Mouse (Mus musculus) heart, embryonic 14.5 days (tissue): ENCODE measurements around the gene Slain1. TPM values are rescaled to one million over a fixed set of nuclear protein-coding genes. Genes with fewer than 3 reads are reported as not detected.
A peak's percentile ranks its signal among the peaks of the same experiment; 100 is the strongest.

Experiments used
- ATAC-seq: fragments of 200-750 bp; cut with Nextera tagmentation; 2 replicates; pipeline ENCODE4 v1.8.0; 2017; ENCODE audit warnings: low read depth, moderate TSS enrichment; ENCODE audit not compliant: insufficient number of reproducible peaks, insufficient read depth, low FRiP score
- H3K27ac ChIP-seq, 2 experiments: fragments of 200-500 bp in 1 of 2; fragments of 300-500 bp in 1 of 2; sonication (generic) in 1 of 2; replicated peaks in 1 of 2; 2 replicates each; pipeline ENCODE4 v1.5.1; 2012 to 2014; ENCODE audit warnings: low read depth in 2 of 2, low read length in 2 of 2, control low read depth in 1 of 2, mild to moderate bottlenecking in 1 of 2, mixed read lengths in 1 of 2; ENCODE audit not compliant: control insufficient read depth in 1 of 2, insufficient read depth in 1 of 2
- H3K27me3 ChIP-seq: fragments of 300-500 bp; sonication (generic); 2 replicates; pipeline ENCODE4 v1.6.1; 2014; ENCODE audit warnings: mild to moderate bottlenecking, low read length, control low read depth; ENCODE audit not compliant: control insufficient read depth, insufficient read depth
- H3K36me3 ChIP-seq: fragments of 300-500 bp; sonication (generic); 2 replicates; pipeline ENCODE4 v1.6.1; 2014; ENCODE audit warnings: mild to moderate bottlenecking, control low read depth, low read length, mixed read lengths; ENCODE audit not compliant: control insufficient read depth, insufficient read depth
- H3K4me1 ChIP-seq, 2 experiments: fragments of 200-500 bp in 1 of 2; fragments of 300-500 bp in 1 of 2; sonication (generic) in 1 of 2; 2 replicates each; pipeline ENCODE4 v1.6.1; 2012 to 2014; ENCODE audit warnings: low read length in 2 of 2, control low read depth in 1 of 2, mixed read lengths in 1 of 2; ENCODE audit not compliant: control insufficient read depth in 2 of 2, insufficient read depth in 2 of 2
- H3K4me2 ChIP-seq: fragments of 300-500 bp; sonication (generic); 2 replicates; pipeline ENCODE4 v1.6.1; 2014; ENCODE audit warnings: mild to moderate bottlenecking, low read length
- H3K4me3 ChIP-seq, 2 experiments: fragments of 200-500 bp in 1 of 2; fragments of 300-500 bp in 1 of 2; sonication (generic) in 1 of 2; 2 replicates each; pipeline ENCODE4 v1.5.1; 2012 to 2014; ENCODE audit warnings: low read length in 2 of 2, mild to moderate bottlenecking in 2 of 2, control low read depth in 1 of 2, low read depth in 1 of 2, moderate library complexity in 1 of 2; ENCODE audit not compliant: control insufficient read depth in 1 of 2, insufficient read depth in 1 of 2
- H3K9ac ChIP-seq: fragments of 300-500 bp; sonication (generic); 2 replicates; pipeline ENCODE4 v1.6.1; 2014; ENCODE audit warnings: mild to moderate bottlenecking, low read length
- H3K9me3 ChIP-seq: fragments of 300-500 bp; sonication (generic); 2 replicates; pipeline ENCODE4 v1.6.1; 2016; ENCODE audit warnings: low read length, control low read depth; ENCODE audit not compliant: control insufficient read depth
- WGBS: fragments of 180-500 bp; shearing (Covaris S2); extraction: QIAGEN DNeasy Blood & Tissue Kit; methylation state at CpG from one replicate; pipeline ENCODE4 v1.1.7; 2014; 5-methylcytosine and 5-hydroxymethylcytosine counted together
- polyA plus RNA-seq: library from polyadenylated mRNA; unstranded; fragments of >200 nt; fragmentation: Nextera tagmentation; extraction: Ambion mirVana; gene quantifications from 2 replicates; pipeline ENCODE4 v1.2.1, GENCODE M21; 2014

Gene Slain1
- polyA plus RNA-seq, 1 experiment from 2014 or later: 0.70 TPM

- H3K9me3 ChIP-seq: no peaks in the 10 kb centered on the region
- no peak overlapping the region for H3K4me3 ChIP-seq
- no peak overlapping the region for H3K27ac ChIP-seq
- H3K36me3 ChIP-seq: no peaks in the 10 kb centered on the region
- WGBS: 69% methylated on average over 8 of the region's 8 CpGs
- no peaks in the 10 kb centered on the region for H3K4me1 ChIP-seq
- no peaks in the 10 kb centered on the region for H3K27me3 ChIP-seq
- ATAC-seq: no peak
- H3K4me2 ChIP-seq: no peak overlapping the region
- H3K9ac ChIP-seq: no peak overlapping the region
Observed at GRCm38 (mm10) chr14:103666347-103666954, 16.4 kb downstream of the Slain1 start.

GRCm38 (mm10) chr14:103667036-103667435 is 17.0 kb downstream of the Slain1 start:
- 89% methylated on average over 8 of the region's 8 CpGs for WGBS
- no peak overlapping the region for H3K27ac ChIP-seq
- H3K9ac ChIP-seq: no peak overlapping the region
- H3K4me2 ChIP-seq: no peak overlapping the region
- H3K4me3 ChIP-seq: no peak overlapping the region
- ATAC-seq: no peak
- H3K4me1 ChIP-seq: no peaks in the 10 kb centered on the region
- no peaks in the 10 kb centered on the region for H3K36me3 ChIP-seq
- H3K9me3 ChIP-seq: no peaks in the 10 kb centered on the region
- H3K27me3 ChIP-seq: no peaks in the 10 kb centered on the region

DNA sequence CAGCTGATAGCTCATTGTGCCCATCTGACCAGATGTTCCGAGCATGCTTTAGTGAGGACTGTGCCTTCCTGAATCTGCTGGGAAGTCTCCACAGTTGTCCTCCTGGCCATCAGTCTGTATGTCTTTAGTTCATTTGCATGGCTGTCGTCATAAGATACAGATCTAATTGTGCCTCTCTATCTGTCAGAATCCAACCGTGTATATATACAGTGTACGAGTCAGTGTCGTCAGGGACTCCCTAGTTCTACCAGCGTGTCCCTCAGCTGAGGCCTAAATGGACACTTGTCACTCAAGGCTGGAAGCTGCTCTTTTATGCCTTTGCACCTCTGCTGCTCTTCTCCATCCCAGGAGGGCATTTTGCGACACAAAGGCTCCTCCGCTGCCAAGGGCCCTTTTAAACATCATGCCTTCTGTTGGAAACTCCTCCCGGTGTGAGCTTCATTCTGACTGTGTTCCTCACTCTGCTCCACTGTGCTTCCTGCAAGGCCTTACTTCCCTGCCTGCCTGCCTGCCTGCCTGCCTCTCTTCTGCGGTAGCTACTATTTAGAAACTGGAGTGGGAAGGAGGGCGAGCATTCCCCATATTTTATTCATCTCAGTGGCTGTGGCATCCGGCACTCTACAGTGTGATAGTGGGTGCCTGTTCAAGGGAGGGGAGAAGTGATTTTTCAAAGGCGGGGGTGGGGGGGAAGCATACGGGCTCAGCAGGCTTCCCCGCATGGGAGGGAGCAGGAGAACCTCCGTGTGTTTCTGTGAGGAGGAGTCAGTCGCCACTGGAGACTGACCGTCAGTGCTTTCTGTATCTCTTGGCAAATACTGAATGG is 29.6 kb downstream of the Slain1 start:
- no peaks in the 10 kb centered on the region for H3K36me3 ChIP-seq
- H3K27ac ChIP-seq: no peak overlapping the region
- peak overlapping the region; percentile 72 for H3K4me2 ChIP-seq
- 36% methylated on average over 18 of the region's 18 CpGs for WGBS
- ATAC-seq: no peak
- H3K4me1 ChIP-seq: peaks cover 5 to 6% of the 10 kb centered on the region in 2 experiments; a peak in 1 of 4 replicates
- peak overlapping the region; percentile 46 for H3K9ac ChIP-seq
- peak overlapping the region; percentile 34 to 39 for H3K4me3 ChIP-seq
- H3K27me3 ChIP-seq: no peaks in the 10 kb centered on the region; the same call in 1 of the 2 replicates
- no peaks in the 10 kb centered on the region for H3K9me3 ChIP-seq

DNA sequence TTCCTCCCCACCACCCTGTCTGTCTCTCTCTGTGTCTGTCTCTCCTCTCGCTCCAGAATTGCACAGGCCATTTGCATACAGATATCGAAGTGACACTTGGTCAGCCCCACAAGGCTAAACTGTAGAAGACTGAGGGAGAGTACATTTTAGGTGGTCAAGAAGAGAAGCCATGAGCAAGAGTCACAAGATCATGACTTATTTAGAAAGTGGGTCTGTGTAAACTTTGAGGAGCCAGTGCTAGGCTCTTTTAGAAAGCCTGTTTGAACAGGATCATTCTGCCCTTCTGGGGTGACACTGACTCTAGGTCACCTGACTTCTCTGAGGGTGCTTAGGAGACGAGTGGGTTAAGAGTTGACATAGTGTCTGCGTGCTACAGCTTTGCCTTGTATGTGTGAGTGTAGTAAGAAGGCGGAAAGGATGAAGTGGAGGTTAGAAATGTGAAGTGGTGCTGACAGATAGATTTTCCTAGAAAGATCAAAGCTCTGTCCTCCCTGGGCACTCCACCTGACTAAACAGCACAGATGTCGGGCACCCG is 30.3 kb downstream of the Slain1 start:
- Histone ChIP-seq H3K27ac (no peak overlapping the region), H3K27me3 (no peaks in the 10 kb centered on the region; the same call in 1 of the 2 replicates), H3K9me3 (no peaks in the 10 kb centered on the region), H3K9ac (peak overlapping the region; percentile 46), H3K4me2 (peak overlapping the region; percentile 72), H3K4me1 (peaks cover 5 to 6% of the 10 kb centered on the region in 2 experiments; a peak in 1 of 4 replicates), H3K36me3 (no peaks in the 10 kb centered on the region), H3K4me3 (peak overlapping the region; percentile 34 to 39)
- no peak for ATAC-seq
- 11% methylated on average over 7 of the region's 7 CpGs for WGBS

DNA sequence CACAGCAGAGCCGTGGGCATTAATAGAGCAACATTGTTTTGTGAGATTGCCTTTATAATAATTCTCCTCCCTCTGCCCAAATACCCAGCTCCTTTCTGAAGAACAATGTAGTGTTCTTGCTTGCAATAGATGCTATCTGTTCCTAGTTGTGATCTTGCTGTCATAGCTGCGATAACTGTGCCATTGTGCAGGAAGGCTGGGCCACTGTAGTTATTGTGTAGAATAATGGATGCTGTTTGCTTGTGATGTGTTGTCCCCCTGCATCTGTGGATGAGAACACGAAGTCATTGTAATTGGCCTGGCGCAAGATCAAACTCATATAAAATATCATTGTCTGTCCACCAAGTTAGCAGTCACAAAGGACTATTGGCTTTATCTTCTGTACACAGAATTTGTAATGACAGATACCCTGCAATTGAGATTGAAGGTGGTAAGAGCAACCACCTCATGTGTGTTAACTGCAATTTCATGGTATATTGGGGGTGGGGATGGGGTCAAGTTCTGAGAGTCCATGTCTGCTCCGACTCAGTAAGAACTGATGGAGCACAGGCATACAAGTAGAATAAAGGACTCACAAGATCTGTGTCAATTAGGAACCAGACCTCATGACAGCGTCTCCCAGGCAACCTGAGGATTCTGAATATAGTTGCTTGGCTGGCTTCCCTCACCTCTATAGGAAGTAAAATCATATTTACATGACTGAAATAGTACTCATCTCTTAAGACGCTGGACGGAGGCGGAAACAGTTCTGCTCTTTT is 32.8 kb downstream of the Slain1 start:
- 81% methylated on average over 9 of the region's 9 CpGs for WGBS

GRCm38 (mm10) chr14:103686994-103687393 is 37.0 kb downstream of the Slain1 start:
- ATAC-seq: no peak
- Histone ChIP-seq H3K4me2 (no peak overlapping the region), H3K27ac (no peak overlapping the region), H3K27me3 (no peaks in the 10 kb centered on the region), H3K9me3 (0 out of 2 replicates have a peak, but pooled peaks cover 2% of the 10 kb centered on the region), H3K4me1 (no peaks in the 10 kb centered on the region), H3K4me3 (no peak overlapping the region), H3K36me3 (no peaks in the 10 kb centered on the region), H3K9ac (no peak overlapping the region)
- 80% methylated on average over 2 of the region's 2 CpGs for WGBS

More for the DNA sequence above, 32.8 kb downstream of the Slain1 start:
- H3K4me2 ChIP-seq: no peak overlapping the region
- no peaks in the 10 kb centered on the region for H3K36me3 ChIP-seq
- H3K4me3 ChIP-seq: no peak overlapping the region
- ATAC-seq: no peak
- H3K27ac ChIP-seq: no peak overlapping the region
- H3K4me1 ChIP-seq: peaks cover 5 to 6% of the 10 kb centered on the region in 2 experiments; a peak in 1 of 4 replicates
- H3K9ac ChIP-seq: no peak overlapping the region
- no peaks in the 10 kb centered on the region; the same call in 1 of the 2 replicates for H3K27me3 ChIP-seq
- H3K9me3 ChIP-seq: 0 out of 2 replicates have a peak, but pooled peaks cover 2% of the 10 kb centered on the region

- ATAC-seq: no peak
- H3K27ac ChIP-seq: no peak overlapping the region
- WGBS: 34% methylated on average over 1 of the region's 1 CpGs
Observed at GRCm38 (mm10) chr14:103694295-103694694, 44.3 kb downstream of the Slain1 start.

More at GRCm38 (mm10) chr14:103694295-103694694, 44.3 kb downstream of the Slain1 start:
- Histone ChIP-seq H3K4me2 (no peak overlapping the region), H3K9ac (no peak overlapping the region), H3K4me1 (no peaks in the 10 kb centered on the region), H3K27me3 (no peaks in the 10 kb centered on the region), H3K4me3 (no peak overlapping the region), H3K36me3 (no peaks in the 10 kb centered on the region), H3K9me3 (no peaks in the 10 kb centered on the region)
